Mouse (Mus musculus): ENCODE measurements around the gene Stk38. TPM values are rescaled to one million over a fixed set of nuclear protein-coding genes. Genes with fewer than 3 reads are reported as not detected.
"Not testable (repeated sequence)": the region's sequence is repeated elsewhere in the genome, so short reads cannot be mapped to it uniquely, and the experiment has no call there.

Gene Stk38
- total RNA-seq, 4 experiments from 2014 or later, result 46.7 to 54.7 (median 48.4) TPM

GRCm38 (mm10) chr17:29009181-29009580 lies 1.4 kb upstream of the Stk38 start:
- DNase-seq (ENCODE audit: low spot score in 2 of 2), result no peak

GRCm38 (mm10) chr17:29008326-29008650 lies 493 bp upstream of the Stk38 start:
- DNase-seq (ENCODE audit: low spot score in 2 of 2), result no peak

- peak in 1 of 2 experiments; percentile 14 for DNase-seq (ENCODE audit: low spot score in 2 of 2)
These were observed 553 bp downstream of the Stk38 start for GRCm38 (mm10) chr17:29007243-29007640.

- DNase-seq (ENCODE audit: low spot score in 2 of 2), result no peak
These were observed 983 bp downstream of the Stk38 start for GRCm38 (mm10) chr17:29006812-29007211.

- no peak for DNase-seq (ENCODE audit: low spot score in 2 of 2)
These were observed 2.8 kb downstream of the Stk38 start for GRCm38 (mm10) chr17:29005002-29005401.

- DNase-seq (ENCODE audit: low spot score in 2 of 2), result no peak
These were observed 4.1 kb downstream of the Stk38 start for GRCm38 (mm10) chr17:29003740-29004139.

GRCm38 (mm10) chr17:29000465-29000864 lies 7.3 kb downstream of the Stk38 start:
- no peak for DNase-seq (ENCODE audit: low spot score in 2 of 2)

- no peak for DNase-seq (ENCODE audit: low spot score in 2 of 2)
These were observed 13.2 kb downstream of the Stk38 start for GRCm38 (mm10) chr17:28994615-28995014.

- DNase-seq (ENCODE audit: low spot score in 2 of 2), result not testable (repeated sequence)
These were observed 14.8 kb downstream of the Stk38 start for GRCm38 (mm10) chr17:28993004-28993403.

GRCm38 (mm10) chr17:28992105-28992504 lies 15.7 kb downstream of the Stk38 start:
- no peak for DNase-seq (ENCODE audit: low spot score in 2 of 2)

- DNase-seq (ENCODE audit: low spot score in 2 of 2), result no peak
These were observed 16.5 kb downstream of the Stk38 start for GRCm38 (mm10) chr17:28991286-28991685.

GRCm38 (mm10) chr17:28990060-28990459 lies 17.7 kb downstream of the Stk38 start:
- DNase-seq (ENCODE audit: low spot score in 2 of 2), result no peak

- no peak for DNase-seq (ENCODE audit: low spot score in 2 of 2)
These were observed 18.8 kb downstream of the Stk38 start for GRCm38 (mm10) chr17:28988996-28989395.

- no peak for DNase-seq (ENCODE audit: low spot score in 2 of 2)
These were observed 19.5 kb downstream of the Stk38 start for GRCm38 (mm10) chr17:28988291-28988690.

- DNase-seq (ENCODE audit: low spot score in 2 of 2), result no peak
These were observed 20.1 kb downstream of the Stk38 start for GRCm38 (mm10) chr17:28987713-28988112.

- DNase-seq (ENCODE audit: low spot score in 2 of 2), result no peak
These were observed 21.0 kb downstream of the Stk38 start for GRCm38 (mm10) chr17:28986833-28987232.

GRCm38 (mm10) chr17:28984724-28985420 lies 22.9 kb downstream of the Stk38 start:
- DNase-seq (ENCODE audit: low spot score in 2 of 2), result no peak

GRCm38 (mm10) chr17:28982591-28982990 lies 25.2 kb downstream of the Stk38 start:
- no peak for DNase-seq (ENCODE audit: low spot score in 2 of 2)

- DNase-seq (ENCODE audit: low spot score in 2 of 2), result no peak
These were observed 26.7 kb downstream of the Stk38 start for GRCm38 (mm10) chr17:28981081-28981480.

GRCm38 (mm10) chr17:28979091-28979490 lies 28.7 kb downstream of the Stk38 start:
- no peak for DNase-seq (ENCODE audit: low spot score in 2 of 2)

- no peak for DNase-seq (ENCODE audit: low spot score in 2 of 2)
These were observed 37.7 kb downstream of the Stk38 start for GRCm38 (mm10) chr17:28970122-28970521.

GRCm38 (mm10) chr17:28967021-28967610 lies 40.7 kb downstream of the Stk38 start:
- no peak for DNase-seq (ENCODE audit: low spot score in 2 of 2)

- no peak for DNase-seq (ENCODE audit: low spot score in 2 of 2)
These were observed 46.2 kb downstream of the Stk38 start for GRCm38 (mm10) chr17:28961596-28961995.

Data from left cerebral cortex, adult 8-10 months (tissue).